Mouse (Mus musculus) cortical plate, adult 2 months (tissue): ENCODE data around the gene Incenp. TPM values are rescaled to one million over a fixed set of nuclear protein-coding genes. Genes with fewer than 3 reads are reported as not detected.
"Not testable (repeated sequence)": the region's sequence is repeated elsewhere in the genome, so short reads cannot be mapped to it uniquely, and the experiment has no call there.

Experiments
- H3K27ac ChIP-seq: fragments of 200-500 bp; 2 replicates; pipeline ENCODE4 v1.5.1; 2012; ENCODE audit warnings: low read length, control low read depth, inconsistent platforms; ENCODE audit not compliant: insufficient read depth
- H3K4me1 ChIP-seq: fragments of 200-500 bp; 2 replicates; pipeline ENCODE4 v1.6.1; 2011; ENCODE audit warnings: low read length; ENCODE audit not compliant: control insufficient read depth, insufficient read depth
- H3K4me3 ChIP-seq: fragments of 200-500 bp; 2 replicates; pipeline ENCODE4 v1.5.1; 2011; ENCODE audit warnings: mild to moderate bottlenecking, low read length, control low read depth; ENCODE audit not compliant: insufficient read depth
- CTCF ChIP-seq: fragments of 200-500 bp; IDR thresholded peaks from 2 replicates; pipeline ENCODE4 v1.5.1; 2011; ENCODE audit warnings: mild to moderate bottlenecking, control low read depth, low read length; ENCODE audit not compliant: insufficient read depth; ENCODE audit errors: extremely low read depth
- POLR2A ChIP-seq: fragments of 200-500 bp; IDR thresholded peaks from 2 replicates; pipeline ENCODE4 v1.6.1; 2011; ENCODE audit warnings: mild to moderate bottlenecking, low read length, control low read depth; ENCODE audit not compliant: insufficient read depth; ENCODE audit errors: extremely low read depth
- polyA plus RNA-seq: library from polyadenylated mRNA; depleted of rRNA; stranded (reverse); fragments of >200 nt; gene quantifications from 2 replicates; pipeline ENCODE4 v1.2.3, GENCODE M21; 2012

Gene Incenp
- polyA plus RNA-seq, 1 experiment = 23.7 TPM

DNA sequence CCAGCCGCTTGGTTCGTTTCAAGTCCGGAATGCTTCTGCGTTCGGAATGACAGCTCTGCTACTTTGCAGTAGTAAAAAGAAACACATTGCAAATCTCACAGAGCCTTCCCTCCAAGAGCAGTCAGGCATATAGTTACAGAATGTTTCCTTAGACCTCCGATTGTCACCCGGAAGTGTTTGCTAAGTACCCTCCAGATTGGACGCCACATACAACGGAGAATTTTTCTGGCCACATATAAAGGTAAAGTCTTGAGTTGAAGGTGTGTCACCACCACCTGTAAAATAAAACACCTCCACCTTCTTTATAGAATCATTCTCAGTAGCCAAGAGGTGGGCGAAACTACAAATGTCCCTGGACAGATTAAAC is 412 bp upstream of the Incenp start:
- H3K4me1 ChIP-seq = no peaks in the 10 kb centered on the region; the same call in 1 of the 2 replicates
- H3K27ac ChIP-seq = no peak overlapping the region
- TF ChIP-seq POLR2A (no peak), CTCF (no peak)
- H3K4me3 ChIP-seq = peak overlapping the region; percentile 39

DNA sequence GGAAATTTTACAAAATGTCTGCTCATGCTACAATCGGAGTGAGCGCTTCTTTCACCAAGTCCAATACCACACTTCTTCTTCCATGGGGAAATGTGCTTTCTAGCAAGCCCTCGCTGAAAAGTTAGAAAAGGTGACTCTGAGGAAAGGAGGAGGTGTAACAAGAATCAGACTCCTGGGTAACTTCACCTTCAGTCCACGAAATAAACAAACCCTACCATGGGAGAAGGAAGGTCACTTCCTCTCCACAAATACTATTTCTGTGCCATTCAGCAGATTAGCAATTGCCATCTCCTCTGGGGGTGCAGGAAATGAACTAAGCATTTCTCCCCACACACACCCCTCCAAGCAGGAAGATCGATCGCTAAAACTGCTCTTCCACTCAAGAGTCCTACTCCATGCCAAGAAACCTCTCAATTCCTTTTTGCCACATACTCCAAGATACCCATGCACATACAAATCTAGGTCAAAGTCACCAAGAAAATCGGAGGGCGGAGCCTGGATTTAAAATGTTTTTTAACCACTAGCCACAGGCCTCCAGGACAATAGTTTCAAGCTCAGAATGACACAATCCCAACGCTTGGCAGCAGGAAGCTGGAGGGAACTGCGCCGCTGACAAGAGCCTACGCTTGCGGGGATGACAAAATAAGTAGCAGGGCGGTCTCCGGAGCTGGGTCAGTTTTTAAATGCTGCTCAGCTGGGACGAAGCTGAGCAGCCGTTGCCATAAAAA is 848 bp downstream of the Incenp start:
- H3K4me1 ChIP-seq = no peaks in the 10 kb centered on the region; the same call in 1 of the 2 replicates
- TF ChIP-seq POLR2A (no peak), CTCF (no peak)
- H3K27ac ChIP-seq = no peak overlapping the region
- H3K4me3 ChIP-seq = peak overlapping the region; percentile 39

DNA sequence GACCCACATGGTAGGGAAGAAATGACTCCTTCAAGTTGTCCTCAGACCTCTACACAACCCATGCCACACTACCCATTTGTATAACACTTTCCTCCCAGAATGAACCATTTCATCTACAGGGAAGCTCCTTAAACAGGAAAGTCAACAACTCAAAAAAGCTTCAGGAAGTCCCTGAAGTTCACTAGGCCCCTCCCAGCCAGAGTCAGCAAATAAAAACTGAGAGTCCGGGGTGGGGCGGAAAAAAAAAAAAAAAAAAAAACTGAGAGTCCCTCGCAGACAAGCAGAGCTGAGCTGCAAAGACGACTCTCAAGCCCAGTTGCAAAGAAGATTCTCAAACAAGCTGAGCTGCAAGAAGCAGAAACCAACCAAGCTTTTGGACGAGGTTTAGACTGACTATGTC is 3.3 kb downstream of the Incenp start:
- Histone ChIP-seq H3K4me1 (no peaks in the 10 kb centered on the region; the same call in 1 of the 2 replicates), H3K27ac (no peak overlapping the region), H3K4me3 (no peak overlapping the region)
- TF ChIP-seq POLR2A (no peak), CTCF (no peak)

GRCm38 (mm10) chr19:9886771-9887170 is 12.6 kb downstream of the Incenp start:
- Histone ChIP-seq H3K27ac (no peak overlapping the region), H3K4me1 (no peaks in the 10 kb centered on the region), H3K4me3 (no peak overlapping the region)
- no peak for TF ChIP-seq CTCF
- no peak for TF ChIP-seq POLR2A

GRCm38 (mm10) chr19:9886348-9886747 is 13.0 kb downstream of the Incenp start:
- H3K27ac ChIP-seq = no peak overlapping the region
- H3K4me1 ChIP-seq = no peaks in the 10 kb centered on the region
- TF ChIP-seq POLR2A (no peak), CTCF (no peak)
- no peak overlapping the region for H3K4me3 ChIP-seq

GRCm38 (mm10) chr19:9878186-9878835 is 21.0 kb downstream of the Incenp start:
- Histone ChIP-seq H3K4me1 (no peaks in the 10 kb centered on the region), H3K27ac (no peak overlapping the region), H3K4me3 (peak overlapping the region; percentile 5; the same call in 1 of the 2 replicates)
- TF ChIP-seq POLR2A (no peak), CTCF (no peak)

GRCm38 (mm10) chr19:9865466-9865865 is 33.9 kb downstream of the Incenp start:
- TF ChIP-seq POLR2A (no peak), CTCF (no peak)
- Histone ChIP-seq H3K4me3 (no peak overlapping the region), H3K4me1 (no peaks in the 10 kb centered on the region), H3K27ac (no peak overlapping the region)

DNA sequence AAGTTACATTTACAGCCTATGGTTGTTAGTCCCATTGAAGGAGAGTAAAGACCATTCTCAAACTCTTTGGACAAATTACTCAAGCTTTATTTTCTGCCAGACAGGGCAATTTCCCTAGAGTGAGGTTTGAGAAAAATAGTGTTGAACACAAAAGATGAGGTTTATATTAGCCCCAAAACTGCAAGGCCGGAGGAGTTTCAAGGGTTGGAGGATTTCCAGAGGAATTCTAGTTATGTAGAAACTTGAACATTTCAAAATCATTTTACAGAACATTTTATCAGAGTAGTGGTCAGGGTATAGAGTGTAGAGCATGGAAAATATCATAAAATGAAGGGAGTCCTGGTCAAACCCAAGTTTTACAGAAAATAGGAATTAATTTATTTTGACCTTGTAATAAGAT is 34.5 kb downstream of the Incenp start:
- Histone ChIP-seq H3K27ac (no peak overlapping the region), H3K4me3 (no peak overlapping the region), H3K4me1 (no peaks in the 10 kb centered on the region)
- TF ChIP-seq POLR2A = no peak
- TF ChIP-seq CTCF = no peak

GRCm38 (mm10) chr19:9860821-9861220 is 38.5 kb downstream of the Incenp start:
- not testable (repeated sequence) for H3K4me3 ChIP-seq, H3K27ac ChIP-seq, H3K4me1 ChIP-seq

DNA sequence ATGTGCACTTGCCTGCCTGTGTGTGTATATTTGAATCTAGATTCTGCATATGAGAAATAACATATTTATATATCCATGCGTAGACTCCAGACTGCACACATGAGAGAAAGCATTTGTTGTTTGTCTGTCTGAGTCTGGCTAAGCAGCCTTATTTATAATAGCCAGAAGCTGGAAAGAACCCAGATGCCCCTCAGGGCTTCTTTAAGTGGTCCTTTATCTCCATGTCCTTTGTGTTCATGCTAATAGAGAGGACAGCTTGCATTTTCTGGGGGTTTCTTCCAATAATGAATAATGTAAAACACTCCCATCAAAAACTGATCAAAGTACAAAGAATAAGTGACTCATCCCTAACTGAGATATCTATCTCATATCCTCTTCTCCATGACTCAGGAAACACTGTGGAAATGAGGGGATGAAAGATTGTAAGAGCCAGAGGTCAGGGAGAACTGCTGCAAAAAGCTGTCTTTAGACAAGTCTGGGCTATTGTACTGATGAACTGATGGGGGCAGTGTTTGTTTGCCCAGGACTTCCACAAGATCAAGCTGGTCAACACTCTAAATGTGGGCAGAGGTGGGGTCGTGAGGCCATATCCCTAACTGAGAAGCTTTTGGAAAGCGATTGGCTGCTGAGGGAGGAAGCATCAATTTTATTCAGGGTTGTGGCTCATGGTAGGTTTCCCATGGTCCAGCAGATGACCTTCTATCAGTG is 49.8 kb downstream of the Incenp start:
- not testable (repeated sequence) for H3K4me3 ChIP-seq, H3K4me1 ChIP-seq, H3K27ac ChIP-seq
